Mouse (Mus musculus) stomach, postnatal 0 days (tissue): ENCODE results near the gene Men1.

Source experiments
- CTCF ChIP-seq: IDR thresholded peaks from 2 replicates; pipeline ENCODE4 v1.5.1; 2016; ENCODE audit warnings: antibody characterized with exemption, low read depth, mild to moderate bottlenecking, moderate library complexity
- EP300 ChIP-seq: optimal IDR thresholded peaks from 2 replicates; pipeline ENCODE3; 2016; ENCODE audit warnings: antibody characterized with exemption

GRCm38 (mm10) chr19:6339191-6339590 is 4.4 kb downstream of the Men1 start:
- TF ChIP-seq CTCF (no peak), EP300 (no peak)
